Mouse (Mus musculus) thymus, adult 2 months (tissue): ENCODE measurements around the gene Rbbp6.

Source experiments
- CTCF ChIP-seq: fragments of 200-500 bp; IDR thresholded peaks from 2 replicates; pipeline ENCODE4 v1.5.1; 2012; ENCODE audit warnings: mild to moderate bottlenecking, control low read depth, low read length, moderate library complexity, borderline replicate concordance; ENCODE audit not compliant: control insufficient read depth, poor library complexity, insufficient read depth; ENCODE audit errors: extremely low read depth
- POLR2A ChIP-seq: fragments of 200-500 bp; IDR thresholded peaks from 2 replicates; pipeline ENCODE4 v1.6.1; 2012; ENCODE audit warnings: mild to moderate bottlenecking, low read length, control low read depth, moderate library complexity; ENCODE audit not compliant: control insufficient read depth, poor library complexity, insufficient read depth; ENCODE audit errors: extremely low read depth

- TF ChIP-seq POLR2A, result no peak
- TF ChIP-seq CTCF, result no peak
Observed at GRCm38 (mm10) chr7:122921537-122921936, 43.9 kb upstream of the Rbbp6 start.
